Mouse (Mus musculus): Measurements from ENCODE around the gene Aloxe3. TPM values are rescaled to one million over a fixed set of nuclear protein-coding genes. Genes with fewer than 3 reads are reported as not detected.

Gene Aloxe3
- total RNA-seq, 2 experiments from 2014 or later: 5.2 to 6.8 TPM

DNA sequence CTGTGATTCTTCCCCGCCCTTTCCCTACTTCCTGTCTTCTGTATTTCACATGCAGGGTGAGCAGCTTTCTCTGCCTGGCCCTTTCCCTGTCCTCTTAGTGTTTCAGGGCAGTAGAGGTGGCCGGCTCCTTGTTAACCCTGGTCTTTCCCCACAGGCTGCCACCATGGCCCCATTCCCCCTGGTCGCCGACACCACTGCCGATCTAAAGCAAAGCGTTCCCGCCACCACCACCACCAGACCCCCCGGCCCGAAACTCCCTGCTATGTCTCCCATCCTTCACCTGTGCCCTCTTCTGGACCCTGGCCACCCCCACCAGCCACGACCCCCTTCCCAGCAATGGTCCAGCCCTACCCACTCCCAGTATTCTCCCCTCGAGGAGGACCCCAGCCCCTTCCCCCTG is 19.4 kb upstream of the Aloxe3 start:
- no peak for DNase-seq (ENCODE audit: extremely low spot score in 1 of 2, low spot score in 1 of 2)

DNA sequence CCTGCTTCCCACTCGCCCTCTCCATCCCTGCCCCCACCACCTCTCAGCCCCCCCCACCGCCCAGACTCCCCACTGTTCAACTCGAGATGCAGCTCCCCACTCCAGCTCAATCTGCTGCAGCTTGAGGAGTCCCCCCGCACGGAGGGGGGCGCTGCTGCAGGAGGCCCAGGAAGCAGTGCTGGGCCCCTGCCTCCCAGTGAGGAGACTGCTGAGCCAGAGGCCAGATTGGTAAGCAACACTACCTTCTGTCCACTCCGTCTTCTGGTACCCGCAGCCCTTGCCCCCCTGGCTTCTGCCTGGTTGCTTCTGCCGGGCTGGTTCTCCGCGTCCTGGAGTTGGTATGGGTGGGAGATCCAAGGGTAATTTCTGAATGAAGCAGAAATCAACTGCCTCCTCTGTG is 18.9 kb upstream of the Aloxe3 start:
- DNase-seq (ENCODE audit: extremely low spot score in 1 of 2, low spot score in 1 of 2): no peak

DNA sequence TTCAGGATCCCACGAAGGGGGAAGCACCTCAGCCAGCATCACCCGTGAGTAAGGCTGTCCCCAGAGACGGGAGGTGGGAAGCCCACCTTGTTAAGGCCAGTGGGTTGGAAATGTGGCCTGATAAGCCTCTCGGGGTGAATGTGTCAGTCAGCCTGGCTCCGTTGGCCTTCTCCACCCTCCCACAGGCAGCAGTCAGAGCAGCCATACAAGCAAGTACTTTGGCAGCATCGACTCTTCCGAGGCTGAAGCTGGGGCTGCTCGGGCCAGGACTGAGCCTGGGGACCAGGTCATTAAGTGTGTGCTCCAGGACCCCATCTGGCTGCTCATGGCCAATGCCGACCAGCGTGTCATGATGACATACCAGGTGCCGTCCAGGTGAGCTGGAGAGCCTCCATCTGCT is 18.0 kb upstream of the Aloxe3 start:
- no peak for DNase-seq (ENCODE audit: extremely low spot score in 1 of 2, low spot score in 1 of 2)

DNA sequence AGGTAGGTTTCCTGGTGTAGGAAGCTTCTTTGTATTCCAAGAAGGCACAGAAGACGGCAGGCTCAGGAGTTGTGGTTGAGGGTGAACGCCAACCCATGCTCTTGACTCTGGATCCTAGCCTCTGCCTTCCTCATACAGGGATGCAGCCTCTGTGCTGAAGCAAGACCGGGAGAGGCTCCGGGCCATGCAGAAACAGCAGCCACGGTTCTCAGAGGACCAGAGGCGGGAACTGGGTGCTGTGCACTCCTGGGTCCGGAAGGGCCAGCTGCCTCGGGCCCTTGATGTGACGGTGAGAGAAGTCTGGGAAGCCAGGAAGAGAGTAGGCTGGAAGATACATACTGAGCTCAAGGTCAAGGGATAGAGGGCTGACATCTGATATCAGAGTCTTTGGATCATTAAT is 17.5 kb upstream of the Aloxe3 start:
- no peak for DNase-seq (ENCODE audit: extremely low spot score in 1 of 2, low spot score in 1 of 2)

DNA sequence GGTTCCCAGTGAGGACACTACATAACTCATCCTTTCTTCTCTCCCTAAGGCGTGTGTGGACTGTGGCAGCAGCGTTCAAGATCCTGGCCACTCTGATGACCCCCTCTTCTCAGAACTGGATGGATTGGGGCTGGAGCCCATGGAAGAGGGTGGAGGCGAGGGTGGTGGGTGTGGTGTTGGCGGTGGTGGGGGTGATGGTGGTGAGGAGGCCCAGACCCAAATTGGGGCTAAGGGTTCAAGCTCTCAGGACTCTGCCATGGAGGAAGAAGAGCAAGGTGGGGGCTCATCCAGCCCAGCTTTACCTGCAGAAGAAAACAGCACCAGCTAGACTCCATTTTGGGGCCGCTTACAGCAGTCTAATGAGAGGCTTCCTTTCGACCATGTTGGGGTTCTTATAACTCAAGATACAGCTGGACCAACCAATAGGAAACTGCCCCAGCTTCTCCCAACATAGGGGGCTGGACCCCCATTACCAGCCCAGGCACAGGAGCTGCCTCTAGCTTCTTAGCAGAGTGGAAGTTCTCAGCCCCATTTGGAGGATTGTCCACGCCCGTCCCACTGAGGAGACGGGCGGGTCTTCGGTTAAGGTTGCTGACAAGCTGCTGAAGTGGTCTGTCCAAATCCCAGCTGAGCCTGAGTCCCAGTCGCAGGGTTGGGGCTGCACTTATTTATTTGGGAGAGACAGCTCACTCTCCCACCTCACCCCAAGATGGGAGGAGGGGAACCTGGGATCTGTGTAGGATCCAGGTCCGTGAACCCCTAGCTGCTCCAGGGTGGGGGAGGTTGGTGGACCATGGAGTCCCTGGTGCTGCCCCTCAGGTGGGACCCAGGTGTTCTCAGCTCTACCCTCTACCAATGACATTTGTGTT is 16.4 kb upstream of the Aloxe3 start:
- DNase-seq (ENCODE audit: extremely low spot score in 1 of 2, low spot score in 1 of 2): no peak

DNA sequence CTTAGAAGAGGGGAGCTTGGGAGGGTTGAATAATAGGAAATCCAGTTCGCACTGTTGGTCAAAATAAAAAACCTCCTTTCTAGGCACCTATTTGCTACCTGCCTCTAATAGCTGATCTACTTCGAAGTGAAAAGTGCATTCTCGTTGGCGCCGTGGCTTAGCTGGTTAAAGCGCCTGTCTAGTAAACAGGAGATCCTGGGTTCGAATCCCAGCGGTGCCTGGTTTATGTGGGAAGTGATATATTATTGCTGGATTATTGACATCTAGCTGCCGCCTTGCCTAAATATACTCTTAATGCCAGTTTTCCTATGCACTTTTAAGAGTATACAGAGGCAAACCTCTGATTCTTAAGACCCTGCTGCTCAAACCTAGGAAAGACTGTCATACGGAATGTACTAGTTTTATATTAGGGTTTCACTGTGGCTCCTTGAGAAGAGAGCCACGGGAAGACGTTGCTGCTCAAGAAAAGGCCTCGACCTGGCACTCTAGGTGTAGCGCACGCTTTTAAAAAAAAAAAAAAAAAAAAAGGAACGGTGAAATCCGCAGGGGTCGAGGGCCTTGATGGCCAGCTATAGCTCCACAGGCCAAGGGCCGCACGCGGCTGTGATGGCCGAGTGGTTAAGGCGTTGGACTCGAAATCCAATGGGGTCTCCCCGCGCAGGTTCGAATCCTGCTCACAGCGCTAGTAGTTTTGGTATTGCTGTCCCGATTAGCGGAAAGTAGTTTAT is 15.2 kb upstream of the Aloxe3 start:
- peak; percentile 98 for DNase-seq (ENCODE audit: extremely low spot score in 1 of 2, low spot score in 1 of 2)

DNA sequence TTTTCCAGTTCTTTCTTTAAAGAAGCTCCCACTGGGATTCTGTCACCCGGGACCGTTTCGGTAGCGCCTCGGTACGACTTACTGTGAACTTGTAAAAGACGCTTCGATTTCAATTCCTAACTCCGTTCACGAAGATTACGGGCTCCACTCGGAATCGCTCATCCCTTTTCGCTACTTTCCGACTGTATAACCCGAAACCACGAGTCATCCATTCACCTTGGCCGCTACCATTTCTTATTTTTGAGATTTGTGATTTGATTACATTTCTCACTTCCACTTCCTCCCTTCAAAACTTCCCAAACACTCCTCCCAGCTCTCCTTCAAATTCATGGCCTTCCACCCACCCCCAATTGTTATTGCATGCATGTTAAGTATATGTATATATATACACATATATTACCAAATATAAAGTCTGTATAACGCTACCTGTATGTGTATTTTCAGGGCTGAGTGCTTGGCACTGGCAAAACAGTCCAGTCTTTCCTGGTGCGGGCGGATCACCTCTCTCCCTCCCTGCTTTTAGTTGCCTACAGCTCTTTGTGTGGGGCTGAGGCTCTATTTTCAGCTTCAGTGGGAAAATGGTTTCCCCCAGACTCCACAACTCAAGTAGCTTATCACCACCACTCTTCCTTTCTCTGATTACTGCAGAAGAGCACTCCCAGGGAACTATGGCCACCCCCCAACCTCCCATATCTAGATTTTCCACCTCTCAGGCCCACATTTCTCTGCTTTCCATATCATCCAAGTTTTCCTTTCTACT is 14.5 kb upstream of the Aloxe3 start:
- DNase-seq (ENCODE audit: extremely low spot score in 1 of 2, low spot score in 1 of 2): no peak

DNA sequence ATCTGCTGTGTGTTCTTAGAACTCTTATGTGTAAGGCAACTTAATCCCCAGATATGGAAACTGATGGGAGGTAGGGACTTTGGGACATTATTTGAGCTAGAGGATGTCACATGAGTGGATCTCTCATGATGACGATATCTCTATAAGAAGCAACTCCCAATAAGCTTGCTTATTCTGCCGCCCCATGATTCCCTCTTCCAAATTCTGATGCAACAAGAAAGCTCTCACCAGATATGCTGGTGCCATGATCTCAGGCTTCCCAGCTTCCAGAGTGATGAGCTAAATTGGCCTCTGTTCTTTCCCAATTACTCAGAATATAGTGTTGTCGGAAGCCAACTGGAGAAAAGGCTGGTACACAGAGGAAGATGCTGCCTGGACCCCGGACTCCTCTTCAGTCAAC is 13.8 kb upstream of the Aloxe3 start:
- no peak for DNase-seq (ENCODE audit: extremely low spot score in 1 of 2, low spot score in 1 of 2)

DNA sequence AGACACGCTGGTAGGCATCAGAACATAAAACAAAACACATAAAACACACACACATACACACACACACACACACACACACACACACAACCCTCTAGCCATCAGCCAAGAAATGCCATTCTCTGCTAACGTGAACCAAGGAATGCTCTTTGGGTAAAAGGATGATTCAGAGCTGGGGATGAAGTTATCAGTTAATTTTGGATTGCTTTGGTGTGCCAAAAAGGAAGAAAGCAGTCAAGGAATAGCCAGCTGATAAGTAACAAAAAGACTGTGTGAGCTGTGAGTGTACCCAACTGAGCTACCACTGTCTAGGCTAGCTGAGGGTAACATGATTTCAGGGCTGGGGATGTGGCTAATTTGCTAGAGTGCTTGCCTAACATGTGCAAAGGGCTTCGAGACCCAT is 11.7 kb upstream of the Aloxe3 start:
- no peak for DNase-seq (ENCODE audit: extremely low spot score in 1 of 2, low spot score in 1 of 2)

DNA sequence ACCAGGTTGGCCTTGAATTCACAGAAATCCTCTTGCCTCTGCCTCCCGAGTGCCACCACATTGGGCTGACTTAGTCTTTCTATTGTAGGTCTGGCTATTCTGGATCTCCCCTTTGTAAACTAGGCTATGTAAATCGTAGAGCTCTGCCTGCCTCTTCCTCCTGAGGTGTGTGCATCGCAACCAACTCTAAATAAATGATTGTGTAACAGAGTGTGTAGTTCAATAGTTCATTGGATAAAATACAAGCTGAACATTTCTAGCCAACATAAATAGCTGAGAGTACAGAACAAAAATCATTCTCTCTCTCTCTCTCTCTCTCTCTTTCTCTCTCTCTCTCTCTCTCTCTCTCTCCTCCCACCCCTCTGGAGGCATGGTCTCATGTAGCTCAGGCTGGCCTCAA is 11.1 kb upstream of the Aloxe3 start:
- DNase-seq (ENCODE audit: extremely low spot score in 1 of 2, low spot score in 1 of 2): no peak

DNA sequence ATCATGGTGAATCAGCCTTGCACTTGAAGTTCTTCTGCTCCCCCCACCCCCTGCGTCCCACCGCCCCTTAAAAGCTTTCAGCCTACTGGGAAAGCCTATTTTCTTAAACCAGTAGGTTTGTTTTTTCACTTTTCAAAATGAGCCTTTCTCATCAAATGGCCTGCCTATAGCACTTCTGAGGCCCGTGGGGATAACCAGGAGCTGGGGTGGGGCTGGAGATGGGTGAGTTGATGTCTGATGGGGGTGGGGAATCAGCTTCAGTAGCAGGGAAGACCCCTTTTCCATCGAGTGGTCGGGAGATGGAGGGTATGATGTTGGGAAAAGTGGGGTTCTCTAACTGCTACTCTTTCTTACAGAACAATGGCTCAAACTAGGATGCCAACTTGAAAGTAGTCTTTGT is 8.9 kb upstream of the Aloxe3 start:
- DNase-seq (ENCODE audit: extremely low spot score in 1 of 2, low spot score in 1 of 2): no peak

DNA sequence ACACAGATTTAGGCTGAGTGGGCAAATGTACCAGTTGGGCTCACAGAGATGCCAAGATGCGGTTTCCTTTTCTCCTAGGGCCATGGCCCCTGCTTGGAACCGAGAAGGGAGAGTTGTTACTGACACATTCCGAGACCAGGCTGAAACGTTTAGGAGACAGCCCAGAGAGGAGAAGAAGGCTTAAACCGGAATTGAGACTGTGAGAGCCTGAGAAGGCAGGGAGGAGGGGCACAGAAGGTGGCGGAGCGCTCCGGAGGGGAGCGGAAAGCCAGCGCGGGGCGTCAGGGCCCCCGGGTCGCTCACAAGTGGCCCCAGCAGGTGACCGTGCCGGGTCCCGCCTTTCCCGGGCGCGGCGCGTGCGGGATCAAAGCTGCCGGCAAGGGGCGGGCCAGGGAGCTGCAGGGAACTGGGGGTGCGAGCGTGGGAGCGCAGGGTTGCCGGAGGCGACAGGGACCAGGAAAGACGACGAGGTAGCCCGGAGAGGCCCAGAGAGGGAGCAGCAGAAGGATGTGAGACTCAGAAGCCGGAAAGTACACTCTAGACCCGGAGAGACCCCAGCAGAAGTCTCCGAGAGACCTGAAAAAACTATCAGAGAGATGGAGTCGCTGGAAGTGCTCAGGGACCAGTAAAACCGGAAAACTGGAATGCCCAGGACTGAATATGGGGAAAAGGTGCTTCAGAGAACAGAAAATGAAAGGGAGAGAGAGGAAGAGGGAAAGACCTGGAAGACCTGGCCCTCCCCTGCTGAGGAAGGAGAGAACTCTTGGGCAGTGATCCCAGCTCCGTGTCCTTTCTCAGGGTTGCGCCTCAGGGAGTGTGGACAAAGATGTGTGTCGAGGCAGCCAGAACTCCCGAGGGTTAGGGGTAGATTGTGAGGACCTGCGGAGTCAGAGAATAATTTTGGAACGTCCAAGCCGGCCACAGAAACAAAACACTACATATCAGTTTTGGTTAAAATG is 7.7 kb upstream of the Aloxe3 start:
- peak in 1 of 2 experiments; percentile 48 for DNase-seq (ENCODE audit: extremely low spot score in 1 of 2, low spot score in 1 of 2)

DNA sequence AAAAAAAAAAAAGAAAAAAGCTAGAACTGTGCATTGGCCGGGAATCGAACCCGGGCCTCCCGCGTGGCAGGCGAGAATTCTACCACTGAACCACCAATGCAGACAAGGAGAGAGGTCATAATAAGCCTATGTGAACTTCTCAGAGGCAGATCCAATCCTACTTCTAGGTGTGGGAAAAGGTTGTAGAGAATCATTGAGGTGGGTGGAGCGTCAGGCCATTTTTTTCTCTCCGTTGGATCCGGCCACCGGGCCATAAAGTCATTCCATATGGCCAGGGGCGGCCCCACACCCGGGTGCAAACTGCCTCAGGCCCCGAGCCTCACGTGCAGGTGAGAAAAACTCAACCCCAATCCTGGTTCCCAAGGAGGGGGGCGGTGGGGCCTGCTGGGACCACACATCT is 6.9 kb upstream of the Aloxe3 start:
- peak; percentile 85 to 96 for DNase-seq (ENCODE audit: extremely low spot score in 1 of 2, low spot score in 1 of 2)

DNA sequence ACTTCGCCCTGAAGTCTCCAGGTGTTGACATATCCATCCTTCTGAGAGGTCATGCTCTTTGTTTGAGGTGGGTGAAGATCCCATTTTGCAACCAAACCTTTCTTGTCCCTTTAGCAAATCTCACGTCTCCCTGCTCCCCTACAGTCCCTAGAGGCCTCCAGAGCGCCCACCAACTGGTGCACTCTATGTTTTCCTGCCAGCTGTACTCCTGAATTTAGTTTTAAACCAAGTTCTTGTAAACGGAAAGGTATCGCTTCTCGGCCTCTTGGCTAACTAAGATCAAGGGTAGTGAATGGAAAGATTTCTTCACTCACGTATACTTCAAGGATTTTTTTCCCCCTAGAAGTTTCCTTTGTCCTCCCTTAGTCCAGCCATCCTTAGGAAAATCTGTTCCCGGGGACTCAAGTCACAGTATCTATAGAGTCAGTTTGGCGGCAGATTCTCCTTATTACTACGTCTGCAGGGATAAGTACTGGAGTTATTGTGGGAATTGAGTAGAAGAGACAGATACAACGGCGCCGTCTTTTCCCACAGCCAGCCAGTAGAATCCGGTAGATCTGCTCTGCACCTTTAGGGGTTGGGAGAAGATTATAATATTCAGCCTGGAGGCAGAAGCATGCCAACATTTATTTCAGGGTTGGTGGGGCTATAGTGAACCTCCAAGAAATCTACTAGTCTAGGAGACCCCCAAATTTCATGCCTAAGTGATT is 6.1 kb upstream of the Aloxe3 start:
- no peak for DNase-seq (ENCODE audit: extremely low spot score in 1 of 2, low spot score in 1 of 2)

DNA sequence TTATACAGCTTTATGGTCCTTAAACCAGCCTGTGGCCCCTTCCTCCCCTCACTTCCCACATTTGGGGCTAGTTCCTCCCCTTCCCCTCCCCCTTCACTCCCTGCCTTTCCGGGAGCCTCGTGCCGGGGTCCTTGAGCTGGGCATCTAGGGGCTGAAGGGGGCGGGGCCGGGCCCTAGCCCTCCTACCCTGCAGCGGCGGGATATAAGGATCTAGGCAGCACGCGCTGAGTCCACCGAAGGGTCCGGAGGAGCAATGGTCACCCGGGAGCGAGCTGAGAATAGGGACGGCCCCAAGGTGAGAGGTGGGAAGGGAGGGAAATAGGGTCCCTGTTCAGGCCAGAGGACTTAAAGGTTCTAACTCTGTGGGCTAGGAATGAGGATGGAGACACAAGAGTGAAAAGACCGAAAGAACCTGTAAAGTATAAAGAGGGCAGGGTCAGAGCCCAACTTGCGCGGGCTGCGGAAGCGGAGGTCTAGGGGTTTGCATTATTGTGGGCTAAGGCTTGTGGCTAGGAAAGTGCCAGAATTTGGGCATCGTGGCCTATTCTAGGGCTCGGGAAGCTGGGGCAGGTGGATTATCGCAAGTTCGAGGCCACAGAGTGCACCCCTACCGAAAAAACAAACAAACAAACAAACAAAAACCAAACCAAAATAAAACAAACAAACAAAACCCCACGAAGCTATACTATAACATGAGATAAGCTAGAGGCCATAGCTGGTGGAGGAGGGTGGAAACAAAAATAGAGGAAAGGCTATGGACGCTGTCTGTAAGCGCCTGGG is 5.3 kb upstream of the Aloxe3 start, which contains the start of gene Hes7:
TSS of gene Hes7 (plus strand) at position 184 of the 780 bp plus-strand sequence.
- DNase-seq (ENCODE audit: extremely low spot score in 1 of 2, low spot score in 1 of 2): no peak

DNA sequence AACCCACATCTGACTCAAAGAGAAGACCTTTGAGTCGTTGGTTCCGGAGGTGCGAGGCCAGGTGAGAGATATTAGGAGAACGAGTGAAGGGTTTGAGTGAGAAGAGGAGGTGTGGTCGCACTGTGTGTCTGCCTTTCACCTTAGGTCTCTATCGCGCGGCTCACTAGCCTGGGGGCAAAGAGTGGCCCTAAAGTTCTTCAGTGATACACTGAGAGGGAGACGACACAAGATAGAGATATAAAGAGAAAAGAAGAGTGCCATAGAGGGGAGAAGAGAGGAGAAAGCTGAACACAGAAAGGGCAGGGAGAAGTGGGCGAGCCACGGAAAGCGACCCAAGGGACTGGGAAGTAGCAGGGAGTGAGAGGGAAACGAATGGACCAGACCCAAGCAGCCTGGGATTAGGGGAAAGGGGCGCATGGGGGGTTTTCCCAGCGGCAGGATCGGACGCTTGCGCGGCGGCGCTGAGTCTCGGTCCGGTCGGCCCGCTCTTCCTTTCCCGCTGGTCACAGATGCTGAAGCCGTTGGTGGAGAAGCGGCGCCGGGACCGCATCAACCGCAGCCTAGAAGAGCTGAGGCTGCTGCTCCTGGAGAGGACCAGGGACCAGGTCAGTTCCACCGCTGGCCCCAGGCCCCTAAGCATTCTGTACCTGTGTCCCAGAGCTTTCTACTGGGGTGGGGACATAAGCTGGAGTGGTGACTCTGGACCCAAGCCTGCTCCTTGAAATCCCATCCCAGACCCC is 4.5 kb upstream of the Aloxe3 start:
- DNase-seq (ENCODE audit: extremely low spot score in 1 of 2, low spot score in 1 of 2): no peak

DNA sequence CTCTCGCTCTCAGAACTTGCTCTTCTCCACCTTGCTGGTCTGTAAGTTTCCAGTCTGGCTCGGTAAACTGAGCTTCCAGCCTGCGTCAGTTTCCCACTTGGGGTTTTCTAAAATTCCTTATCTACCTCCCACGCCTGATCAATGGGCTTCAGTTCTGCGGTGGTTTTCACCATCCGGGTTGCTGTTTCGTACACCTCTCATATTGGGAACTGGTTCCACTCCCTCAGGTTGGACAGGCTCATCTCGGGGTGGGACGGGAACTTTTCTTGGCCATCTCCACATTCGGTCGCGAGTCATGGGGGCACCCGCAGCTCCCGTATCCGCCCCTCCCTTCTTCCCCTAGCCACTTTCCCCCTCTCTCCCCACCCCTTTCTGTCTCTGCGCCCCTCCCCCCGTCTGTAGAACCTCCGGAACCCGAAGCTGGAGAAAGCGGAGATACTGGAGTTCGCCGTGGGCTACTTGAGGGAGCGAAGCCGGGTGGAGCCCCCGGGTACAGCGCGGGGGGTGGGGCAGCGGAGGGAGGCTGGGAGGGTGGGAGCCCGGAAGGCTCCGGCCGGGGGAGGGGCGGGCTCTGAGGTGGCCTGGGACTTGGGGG is 3.9 kb upstream of the Aloxe3 start:
- DNase-seq (ENCODE audit: extremely low spot score in 1 of 2, low spot score in 1 of 2): peak in 1 of 2 experiments; percentile 52
